Mouse (Mus musculus): Measurements from ENCODE around the gene Hesx1.

The Hesx1 gene

GRCm38 (mm10) chr14:27017936-27018335 is 23.7 kb downstream of the Hesx1 start:
- no peak for DNase-seq

- no peak for DNase-seq
Measured at GRCm38 (mm10) chr14:27019850-27020249, 25.6 kb downstream of the Hesx1 start.

- DNase-seq = no peak
Measured at GRCm38 (mm10) chr14:27022876-27023275, 28.7 kb downstream of the Hesx1 start.

- no peak for DNase-seq
Measured at GRCm38 (mm10) chr14:27024664-27025063, 30.4 kb downstream of the Hesx1 start.

DNA sequence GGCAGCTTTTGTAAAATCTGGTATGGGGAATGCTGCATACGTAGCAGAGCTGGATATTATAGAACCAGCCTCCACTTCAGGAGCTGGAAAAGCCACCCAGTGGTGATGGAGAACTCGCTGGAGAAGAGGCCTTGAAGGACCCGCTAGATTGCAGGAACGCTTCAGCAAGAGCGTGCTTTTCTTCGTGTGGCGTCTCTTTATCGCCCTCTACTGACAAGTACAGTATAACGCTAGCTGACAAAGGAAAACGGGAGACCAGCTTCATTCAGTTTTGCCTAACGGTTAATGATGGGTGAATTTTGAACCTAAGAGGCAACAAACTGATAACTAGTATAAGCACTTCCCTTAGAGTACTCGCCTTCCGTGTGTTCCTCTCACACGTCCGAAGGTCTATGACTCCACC is 35.6 kb downstream of the Hesx1 start:
- peak; percentile 89 for DNase-seq

GRCm38 (mm10) chr14:27031142-27031541 is 36.9 kb downstream of the Hesx1 start:
- peak; percentile 78 for DNase-seq

DNA sequence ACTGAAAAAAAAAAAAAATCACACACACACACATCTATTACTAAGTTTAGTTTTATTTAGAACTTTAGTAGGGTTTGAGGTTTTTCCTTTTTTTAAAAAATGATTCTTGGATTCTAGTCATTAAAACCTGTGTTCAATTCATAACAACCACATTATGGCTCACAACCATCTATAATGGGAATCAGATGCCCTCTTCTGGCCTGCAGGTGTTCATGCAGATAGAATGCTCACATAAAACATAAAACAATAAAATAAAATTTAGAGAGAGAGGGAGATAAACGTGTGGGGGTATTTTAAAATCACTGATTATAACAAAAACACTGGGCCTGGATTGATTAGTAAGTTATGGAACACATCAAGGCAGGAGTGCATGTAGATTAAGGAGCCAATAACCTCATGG is 43.3 kb downstream of the Hesx1 start:
- DNase-seq = no peak

DNA sequence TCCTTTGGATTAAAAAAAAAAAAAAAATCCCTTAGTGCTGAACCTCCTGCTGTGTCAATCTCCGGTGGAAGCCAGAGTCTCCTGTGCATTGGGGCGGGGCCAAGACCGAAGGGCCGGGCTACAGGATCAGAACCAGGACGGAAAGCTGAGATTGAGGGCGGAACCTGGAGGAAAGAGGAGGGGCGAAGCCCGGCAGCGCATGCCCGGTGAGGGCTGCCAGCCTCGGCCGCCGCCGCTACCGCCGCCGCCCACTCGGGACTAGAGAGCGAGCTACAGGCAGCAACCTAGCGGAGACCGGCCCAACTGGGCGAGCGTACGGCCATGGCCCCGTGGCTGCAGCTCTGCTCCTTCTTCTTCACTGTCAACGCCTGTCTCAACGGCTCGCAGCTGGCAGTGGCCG is 44.6 kb downstream of the Hesx1 start, which contains the start of gene Il17rd:
Il17rd (plus strand) TSS at position 159 of the 400 bp plus-strand sequence.
- peak; percentile 93 for DNase-seq

- DNase-seq = peak; percentile 78
Measured at GRCm38 (mm10) chr14:27039281-27040248, 45.3 kb downstream of the Hesx1 start.

- DNase-seq = no peak
Measured at GRCm38 (mm10) chr14:27040451-27040850, 46.2 kb downstream of the Hesx1 start.

GRCm38 (mm10) chr14:27042280-27042983 is 48.2 kb downstream of the Hesx1 start:
- DNase-seq = no peak

- DNase-seq = no peak
Measured at GRCm38 (mm10) chr14:27043416-27043815, 49.2 kb downstream of the Hesx1 start.

GRCm38 (mm10) chr14:27044221-27044966 is 50.2 kb downstream of the Hesx1 start:
- DNase-seq = peak; percentile 58

- peak; percentile 74 for DNase-seq
Measured at GRCm38 (mm10) chr14:27044967-27045361, 50.7 kb downstream of the Hesx1 start.

GRCm38 (mm10) chr14:27048231-27048956 is 54.2 kb downstream of the Hesx1 start:
- DNase-seq = no peak

DNA sequence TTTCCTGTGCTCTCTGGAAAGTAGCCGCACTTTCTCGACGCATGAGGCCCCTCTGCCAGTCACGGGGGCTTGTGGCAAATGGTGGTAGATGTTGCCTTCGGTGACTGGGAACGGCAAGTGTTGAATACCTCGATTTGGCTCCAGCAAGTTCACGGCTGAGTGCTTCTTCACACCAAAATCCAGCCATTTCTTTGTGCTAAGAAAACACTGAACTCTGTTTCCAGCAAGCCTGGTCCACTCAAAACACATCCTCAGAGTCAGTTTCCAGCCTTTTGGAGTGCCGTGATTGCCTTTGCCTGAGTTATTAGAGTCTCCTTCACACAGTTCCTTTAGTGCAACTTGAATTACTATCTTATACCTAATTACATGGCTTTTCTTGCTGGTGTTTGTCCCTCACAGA is 55.8 kb downstream of the Hesx1 start:
- DNase-seq = no peak

- DNase-seq = peak; percentile 77
Measured at GRCm38 (mm10) chr14:27050560-27051510, 56.6 kb downstream of the Hesx1 start.

- DNase-seq = no peak
Measured at GRCm38 (mm10) chr14:27051511-27051895, 57.3 kb downstream of the Hesx1 start.
